Mouse (Mus musculus): ENCODE data around the gene Plxnc1. TPM values are rescaled to one million over a fixed set of nuclear protein-coding genes. Genes with fewer than 3 reads are reported as not detected.

The Plxnc1 gene
- total and polyA plus RNA-seq, 3 experiments, result 27.6 to 34.4 (median 33.0) TPM

DNA sequence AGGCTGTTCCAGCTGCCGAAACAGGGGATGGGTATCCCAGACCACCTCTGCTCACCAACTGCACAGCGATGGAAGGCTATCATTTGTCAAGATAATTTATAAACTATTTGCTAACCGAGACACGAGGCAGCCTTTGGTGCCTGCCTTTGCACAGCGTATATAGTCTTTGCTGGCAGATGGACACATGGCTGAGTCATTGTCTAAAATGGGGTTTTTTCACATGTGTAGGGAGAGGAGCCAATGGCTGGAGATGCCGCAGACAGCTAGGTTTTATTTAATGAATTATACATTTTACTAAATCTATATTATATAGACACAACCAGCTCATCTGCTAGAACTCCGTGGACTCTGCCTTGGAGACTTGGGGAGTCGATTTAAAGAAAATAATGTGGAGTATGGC lies 37.9 kb upstream of the Plxnc1 start:
- Histone ChIP-seq H3K9ac (ENCODE audit: insufficient read depth, low read depth) (no peak overlapping the region), H3K36me3 (replicated peaks in 1 of 2; ENCODE audit: control insufficient read depth in 1 of 2, insufficient read depth in 1 of 2, low read length in 1 of 2) (no peaks in the 10 kb centered on the region), H3K9me3 (replicated peaks; ENCODE audit: low read length) (peaks cover 20% of the 10 kb centered on the region), H3K79me2 (replicated peaks; ENCODE audit: control insufficient read depth, extremely low read depth, insufficient read depth, poor library complexity, severe bottlenecking) (no peaks in the 10 kb centered on the region), H3K4me1 (ENCODE audit: control insufficient read depth in 1 of 2, insufficient read depth in 2 of 2) (no peaks in the 10 kb centered on the region), H3K4me2 (ENCODE audit: insufficient read depth, low read depth, poor library complexity, severe bottlenecking) (no peak overlapping the region), H3K4me3 (replicated peaks in 1 of 3; ENCODE audit: low read depth in 2 of 3, low read length in 2 of 3, poor library complexity in 1 of 3) (no peak overlapping the region), H3K27ac (ENCODE audit: insufficient read depth, low read depth) (no peak overlapping the region), H3K27me3 (replicated peaks) (no peaks in the 10 kb centered on the region)
- no peak for DNase-seq (ENCODE audit: extremely low read depth)
- no peak for TF ChIP-seq NELFE (IDR thresholded peaks at IDR 0.05; ENCODE audit: low read depth, low read length)
- no peak for TF ChIP-seq MXI1 (IDR thresholded peaks at IDR 0.05; ENCODE audit: low read depth, low read length)
- no peak for TF ChIP-seq RCOR1 (conservative IDR thresholded peaks at IDR 0.05; ENCODE audit: low read depth, low read length)
- no peak for TF ChIP-seq RAD21 (IDR thresholded peaks at IDR 0.05; ENCODE audit: low read depth, low read length)
- TF ChIP-seq NRF1 (IDR thresholded peaks at IDR 0.05; ENCODE audit: low read depth, low read length), result no peak
- TF ChIP-seq ETS1 (conservative IDR thresholded peaks at IDR 0.05; ENCODE audit: low read depth, low read length), result no peak
- no peak for TF ChIP-seq MAZ (IDR thresholded peaks at IDR 0.05; ENCODE audit: low read depth, low read length)
- TF ChIP-seq EP300 (IDR thresholded peaks at IDR 0.05; ENCODE audit: low read length), result no peak
- no peak for TF ChIP-seq POLR2AphosphoS2 (IDR thresholded peaks at IDR 0.05; ENCODE audit: low read depth, low read length)
- TF ChIP-seq MAX (IDR thresholded peaks at IDR 0.05; ENCODE audit: low read length), result no peak
- TF ChIP-seq TCF12 (IDR thresholded peaks at IDR 0.05; ENCODE audit: low read depth, low read length), result no peak
- in situ Hi-C loops (cut with MboI; ENCODE audit: low pct_ligation_motif_present, low pct_unique_long_range_greater_than_20kb, low sequenced_read_pairs), result loop anchor here (25.0 kb wide), 1 partner anchor 905 kb away; no protein-coding TSS in a partner anchor
- dilution Hi-C loops (cut with MboI; ENCODE audit: extremely low pct_ligation_motif_present, extremely low pct_unique_long_range_greater_than_20kb, low sequenced_read_pairs), result no loop called here

DNA sequence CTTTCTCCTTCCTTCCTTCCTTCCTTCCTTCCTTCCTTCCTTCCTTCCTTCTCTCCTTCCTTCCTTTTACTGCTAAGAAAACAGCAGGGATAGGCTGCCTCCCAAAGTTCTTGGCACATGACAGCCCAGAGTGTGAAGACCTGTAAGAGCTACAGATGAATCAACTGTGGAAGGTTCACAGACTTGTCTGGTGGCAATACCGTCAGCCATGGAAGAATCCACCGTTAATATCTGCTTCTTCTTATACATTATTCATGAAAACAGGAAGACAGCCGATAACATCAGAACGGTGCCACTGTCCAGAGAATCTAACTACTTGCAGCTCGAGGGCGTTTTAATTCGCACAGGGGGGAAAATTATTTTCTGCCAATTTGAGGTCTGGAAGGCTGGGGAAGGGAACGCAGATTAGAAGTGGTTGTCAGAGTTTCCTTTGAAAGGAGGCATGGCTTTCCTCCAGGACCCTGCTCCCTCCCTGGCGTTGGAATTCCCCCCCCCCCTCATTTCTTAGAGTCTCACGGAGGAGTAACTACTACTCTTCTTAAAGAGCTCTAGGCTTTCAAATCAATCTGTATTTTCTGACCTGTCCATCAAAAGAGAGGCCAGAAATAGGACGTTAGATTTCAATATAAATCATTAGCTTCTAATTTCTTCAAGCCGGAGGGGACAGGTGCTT lies 37.0 kb upstream of the Plxnc1 start:
- H3K4me3 ChIP-seq (replicated peaks in 1 of 3; ENCODE audit: low read depth in 2 of 3, low read length in 2 of 3, poor library complexity in 1 of 3), result no peak overlapping the region
- no peaks in the 10 kb centered on the region for H3K4me1 ChIP-seq (ENCODE audit: control insufficient read depth in 1 of 2, insufficient read depth in 2 of 2)
- no peaks in the 10 kb centered on the region for H3K79me2 ChIP-seq (replicated peaks; ENCODE audit: control insufficient read depth, extremely low read depth, insufficient read depth, poor library complexity, severe bottlenecking)
- TF ChIP-seq MXI1 (IDR thresholded peaks at IDR 0.05; ENCODE audit: low read depth, low read length) (no peak), CTCF (conservative IDR thresholded peaks at IDR 0.05 in 1 of 2, IDR thresholded peaks at IDR 0.05 in 1 of 2; ENCODE audit: low read depth in 2 of 2, low read length in 2 of 2) (no peak), RAD21 (IDR thresholded peaks at IDR 0.05; ENCODE audit: low read depth, low read length) (no peak)
- in situ Hi-C loops (cut with MboI; ENCODE audit: low pct_ligation_motif_present, low pct_unique_long_range_greater_than_20kb, low sequenced_read_pairs) (loop anchor here (25.0 kb wide), 1 partner anchor 906 kb away; no protein-coding TSS in a partner anchor), dilution Hi-C loops (cut with MboI; ENCODE audit: extremely low pct_ligation_motif_present, extremely low pct_unique_long_range_greater_than_20kb, low sequenced_read_pairs) (no loop called here)
- no peaks in the 10 kb centered on the region for H3K36me3 ChIP-seq (replicated peaks in 1 of 2; ENCODE audit: control insufficient read depth in 1 of 2, insufficient read depth in 1 of 2, low read length in 1 of 2)
- no peak overlapping the region for H3K4me2 ChIP-seq (ENCODE audit: insufficient read depth, low read depth, poor library complexity, severe bottlenecking)
- H3K27ac ChIP-seq (ENCODE audit: insufficient read depth, low read depth), result no peak overlapping the region
- DNase-seq (ENCODE audit: extremely low read depth), result no peak
- no peaks in the 10 kb centered on the region for H3K27me3 ChIP-seq (replicated peaks)
- H3K9ac ChIP-seq (ENCODE audit: insufficient read depth, low read depth), result no peak overlapping the region
- H3K9me3 ChIP-seq (replicated peaks; ENCODE audit: low read length), result peaks cover 20% of the 10 kb centered on the region

DNA sequence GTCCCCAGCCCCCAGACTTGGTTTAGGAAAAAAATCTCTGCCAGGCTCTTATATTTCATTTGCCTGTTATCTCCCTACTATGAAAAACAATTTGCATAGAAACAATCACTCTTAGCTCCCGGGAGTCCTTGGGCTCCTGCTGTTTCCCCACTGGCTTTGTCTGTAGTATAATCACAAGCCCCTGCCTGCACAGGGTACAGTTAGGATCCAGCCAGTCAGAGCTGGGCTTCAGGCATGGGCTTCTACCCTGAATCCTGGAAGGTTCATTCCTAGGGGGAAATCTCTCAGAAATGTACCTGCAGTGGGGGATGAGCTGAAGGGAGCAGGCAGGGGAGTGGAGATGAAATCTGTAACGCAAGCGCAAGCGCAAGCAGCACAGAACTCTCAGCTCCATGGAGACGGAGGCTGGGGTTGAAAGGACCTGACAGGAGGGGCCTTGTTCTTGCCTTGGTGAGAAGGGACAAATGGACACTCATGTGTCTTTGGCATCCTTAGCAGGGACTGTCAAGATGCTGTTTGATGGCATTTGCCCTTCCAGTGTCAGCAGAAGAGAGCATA lies 33.7 kb upstream of the Plxnc1 start:
- in situ Hi-C loops (cut with MboI; ENCODE audit: low pct_ligation_motif_present, low pct_unique_long_range_greater_than_20kb, low sequenced_read_pairs) (loop anchor here (25.0 kb wide), 1 partner anchor 909 kb away; no protein-coding TSS in a partner anchor), dilution Hi-C loops (cut with MboI; ENCODE audit: extremely low pct_ligation_motif_present, extremely low pct_unique_long_range_greater_than_20kb, low sequenced_read_pairs) (no loop called here)
- TF ChIP-seq EP300 (IDR thresholded peaks at IDR 0.05; ENCODE audit: low read length) (no peak), POLR2AphosphoS2 (IDR thresholded peaks at IDR 0.05; ENCODE audit: low read depth, low read length) (no peak), ZKSCAN1 (IDR thresholded peaks at IDR 0.05; ENCODE audit: borderline replicate concordance, low read depth, low read length) (no peak), MAFK (IDR thresholded peaks at IDR 0.05; ENCODE audit: insufficient replicate concordance, low read length) (no peak), POLR2A (IDR thresholded peaks at IDR 0.05; ENCODE audit: low read depth, low read length) (no peak), MAX (IDR thresholded peaks at IDR 0.05; ENCODE audit: low read length) (no peak), MXI1 (IDR thresholded peaks at IDR 0.05; ENCODE audit: low read depth, low read length) (no peak), CHD2 (IDR thresholded peaks at IDR 0.05; ENCODE audit: low read length) (no peak), ELF1 (IDR thresholded peaks at IDR 0.05; ENCODE audit: low read depth, low read length) (no peak), MAZ (IDR thresholded peaks at IDR 0.05; ENCODE audit: low read depth, low read length) (no peak), E2F4 (IDR thresholded peaks at IDR 0.05; ENCODE audit: insufficient replicate concordance, low read depth, low read length) (no peak), USF1 (IDR thresholded peaks at IDR 0.05; ENCODE audit: low read depth, low read length) (no peak)
- no peak overlapping the region for H3K4me2 ChIP-seq (ENCODE audit: insufficient read depth, low read depth, poor library complexity, severe bottlenecking)
- no peak overlapping the region for H3K27ac ChIP-seq (ENCODE audit: insufficient read depth, low read depth)
- no peak overlapping the region for H3K9ac ChIP-seq (ENCODE audit: insufficient read depth, low read depth)
- peaks cover 10% of the 10 kb centered on the region for H3K9me3 ChIP-seq (replicated peaks; ENCODE audit: low read length)
- no peaks in the 10 kb centered on the region for H3K36me3 ChIP-seq (replicated peaks in 1 of 2; ENCODE audit: control insufficient read depth in 1 of 2, insufficient read depth in 1 of 2, low read length in 1 of 2)
- DNase-seq (ENCODE audit: extremely low read depth), result no peak
- no peaks in the 10 kb centered on the region for H3K79me2 ChIP-seq (replicated peaks; ENCODE audit: control insufficient read depth, extremely low read depth, insufficient read depth, poor library complexity, severe bottlenecking)
- H3K4me3 ChIP-seq (replicated peaks in 1 of 3; ENCODE audit: low read depth in 2 of 3, low read length in 2 of 3, poor library complexity in 1 of 3), result no peak overlapping the region
- H3K4me1 ChIP-seq (ENCODE audit: control insufficient read depth in 1 of 2, insufficient read depth in 2 of 2), result no peaks in the 10 kb centered on the region
- no peaks in the 10 kb centered on the region for H3K27me3 ChIP-seq (replicated peaks)

Data from CH12.LX (cell line).